ENCODE assay signal across 7 mouse cellular contexts in the genomic region with DNA sequence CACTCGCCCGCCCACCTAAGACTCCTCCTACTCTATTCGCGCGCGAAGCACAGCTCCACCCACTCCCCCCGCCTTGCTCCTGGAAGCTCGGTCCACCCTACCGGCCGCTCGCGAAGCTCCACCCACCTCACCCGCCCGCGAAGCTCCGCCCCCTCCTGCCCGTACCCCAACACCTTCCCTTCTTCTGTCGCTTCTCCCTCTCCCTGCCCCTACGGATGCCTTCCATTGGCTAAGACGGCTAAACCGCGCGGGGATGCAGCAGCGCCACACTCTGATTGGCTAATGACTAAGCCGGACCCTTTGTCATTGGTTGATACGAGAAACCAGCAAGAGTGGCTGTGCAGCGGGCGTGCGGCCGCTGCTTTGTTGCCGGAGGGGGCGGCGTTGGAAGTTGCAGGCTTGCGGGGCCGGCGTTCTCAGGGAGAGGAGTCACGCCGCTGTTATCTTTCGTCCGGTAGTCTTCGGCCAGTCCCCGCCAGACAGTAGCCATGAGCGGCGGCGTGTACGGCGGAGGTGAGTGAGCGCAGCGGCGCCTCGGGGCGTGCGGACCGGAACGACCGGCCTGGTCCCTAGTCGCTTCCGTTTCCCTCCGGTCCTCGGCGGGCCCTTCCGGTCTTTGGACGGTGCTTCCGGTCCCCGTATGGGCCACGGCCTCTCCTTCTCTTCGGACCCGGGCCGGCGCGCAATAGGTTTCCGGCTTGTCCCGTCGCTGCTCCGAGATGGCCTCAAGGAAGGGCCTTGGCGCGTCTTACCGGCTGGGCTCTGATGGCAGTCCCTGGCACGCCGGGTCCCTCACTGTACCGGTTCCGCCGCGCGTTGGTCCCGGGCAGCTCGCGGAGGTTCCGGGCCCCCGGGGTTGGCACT. TPM values are rescaled to one million over a fixed set of nuclear protein-coding genes. Genes with fewer than 3 reads are reported as not detected.
DNase-seq lines count a peak whose midpoint lies in the region; ATAC-seq and TF ChIP-seq lines count a peak whose summit lies in the region.

No protein-coding gene starts in this region.

- peaks cover 27% of the 10 kb centered on the region for H3K36me3 ChIP-seq in embryonic facial prominence, embryonic 10.5 days (replicated peaks)
- peaks cover 18% of the 10 kb centered on the region for H3K36me3 ChIP-seq in intestine, postnatal 0 days (ENCODE audit: control insufficient read depth, insufficient read depth)
- H3K36me3 ChIP-seq in midbrain, embryonic 12.5 days, result peaks cover 21% of the 10 kb centered on the region
- H3K36me3 ChIP-seq in small intestine, adult 2 months (ENCODE audit: control insufficient read depth, insufficient read depth, low read length), result peaks cover 12% of the 10 kb centered on the region

- WGBS in embryonic facial prominence, embryonic 10.5 days, result under 1% methylated on average over 90 of the region's 90 CpGs
- WGBS in intestine, postnatal 0 days, result under 1% methylated on average over 87 of the region's 90 CpGs
- under 1% methylated on average over 88 of the region's 90 CpGs for WGBS in midbrain, embryonic 12.5 days
- under 1% methylated on average over 90 of the region's 90 CpGs for WGBS in small intestine, adult 2 months

- TF ChIP-seq CTCF in intestine, postnatal 0 days (IDR thresholded peaks at IDR 0.05; ENCODE audit: low read depth), result peak; percentile 44
- 0 out of 2 replicates have a peak, but pooled peaks have one; percentile 20 for TF ChIP-seq CTCF in small intestine, adult 2 months (IDR thresholded peaks at IDR 0.05; ENCODE audit: extremely low read depth, insufficient read length, insufficient replicate concordance, low read depth, low read length)

- peaks cover 12% of the 10 kb centered on the region for H3K4me1 ChIP-seq in embryonic facial prominence, embryonic 10.5 days
- 0 out of 2 replicates have a peak, but pooled peaks cover 3% of the 10 kb centered on the region for H3K4me1 ChIP-seq in intestine, postnatal 0 days (replicated peaks; ENCODE audit: control insufficient read depth, insufficient read depth, low read length)
- peaks cover 8% of the 10 kb centered on the region for H3K4me1 ChIP-seq in midbrain, embryonic 12.5 days
- H3K4me1 ChIP-seq in small intestine, adult 2 months (ENCODE audit: control insufficient read depth, insufficient read depth, insufficient read length, low read length), result peaks cover 2% of the 10 kb centered on the region; the same call in 1 of the 2 replicates

- TF ChIP-seq POLR2A in small intestine, adult 2 months (IDR thresholded peaks at IDR 0.05; ENCODE audit: low read depth, low read length), result 0 out of 2 replicates have a peak, but pooled peaks have one; percentile 30

- peak; percentile 99 for DNase-seq in adrenal gland, postnatal 10 days
- DNase-seq in embryonic facial prominence, embryonic 10.5 days (ENCODE audit: low spot score), result peak; percentile 100
- peak; percentile 88 for DNase-seq in gonadal fat pad, adult 2 months (ENCODE audit: low read depth)
- DNase-seq in left cerebral cortex, postnatal 4 days, result peak; percentile 100

- ATAC-seq in intestine, postnatal 0 days, result peak; percentile 100
- ATAC-seq in midbrain, embryonic 12.5 days (ENCODE audit: low FRiP score, low read depth), result peak; percentile 100

- no peaks in the 10 kb centered on the region for H3K9me3 ChIP-seq in embryonic facial prominence, embryonic 10.5 days
- no peaks in the 10 kb centered on the region for H3K9me3 ChIP-seq in intestine, postnatal 0 days (ENCODE audit: control insufficient read depth)
- no peaks in the 10 kb centered on the region for H3K9me3 ChIP-seq in midbrain, embryonic 12.5 days

- peak overlapping the region; percentile 78 for H3K4me2 ChIP-seq in intestine, postnatal 0 days (replicated peaks; ENCODE audit: low read depth)
- H3K4me2 ChIP-seq in midbrain, embryonic 12.5 days (replicated peaks), result peak overlapping the region; percentile 78

- peak overlapping the region; percentile 93 for H3K9ac ChIP-seq in intestine, postnatal 0 days (ENCODE audit: low read depth, low read length)
- peak overlapping the region; percentile 92 for H3K9ac ChIP-seq in midbrain, embryonic 12.5 days (replicated peaks)

- H3K27me3 ChIP-seq in embryonic facial prominence, embryonic 10.5 days (replicated peaks; ENCODE audit: low read depth, poor library complexity, severe bottlenecking), result no peaks in the 10 kb centered on the region
- no peaks in the 10 kb centered on the region for H3K27me3 ChIP-seq in intestine, postnatal 0 days (replicated peaks; ENCODE audit: control insufficient read depth, insufficient read depth, low read length)
- no peaks in the 10 kb centered on the region for H3K27me3 ChIP-seq in midbrain, embryonic 12.5 days
- H3K27me3 ChIP-seq in small intestine, adult 2 months (ENCODE audit: control insufficient read depth, insufficient read depth, low read length), result no peaks in the 10 kb centered on the region

- H3K4me3 ChIP-seq in embryonic facial prominence, embryonic 10.5 days, result peak overlapping the region; percentile 80
- peak overlapping the region; percentile 98 for H3K4me3 ChIP-seq in intestine, postnatal 0 days (ENCODE audit: low read depth, low read length)
- peak overlapping the region; percentile 94 for H3K4me3 ChIP-seq in midbrain, embryonic 12.5 days
- peak overlapping the region; percentile 98 for H3K4me3 ChIP-seq in small intestine, adult 2 months (ENCODE audit: low read depth, low read length)

- intact Hi-C loops in left cerebral cortex, postnatal 4 days (cut with DNase I), result no loop called here

- H3K27ac ChIP-seq in embryonic facial prominence, embryonic 10.5 days (replicated peaks), result peak overlapping the region; percentile 97
- peak overlapping the region; percentile 90 for H3K27ac ChIP-seq in intestine, postnatal 0 days (ENCODE audit: low read depth, low read length)
- H3K27ac ChIP-seq in midbrain, embryonic 12.5 days (replicated peaks), result peak overlapping the region; percentile 91
- H3K27ac ChIP-seq in small intestine, adult 2 months (ENCODE audit: insufficient read depth, low read depth, low read length), result peak overlapping the region; percentile 70

RNA-seq across cellular contexts. Expression of gene Actl6a, which starts 2.5 kb away (rescaled TPM):
- total RNA-seq in adrenal gland, postnatal 10 days (2021), result 10 to 100 TPM; 44.6 to 48.1 TPM
- polyA plus RNA-seq in embryonic facial prominence, embryonic 10.5 days (2016; fragmentation: Nextera tagmentation; extraction: Ambion mirVana), result 274 and 289 TPM in 2 replicates
- polyA plus RNA-seq in gonadal fat pad, adult 2 months (2012; rRNA removed), result 24.3 and 25.5 TPM in 2 replicates
- polyA plus RNA-seq in intestine, postnatal 0 days (2015; fragmentation: Nextera tagmentation; extraction: Ambion mirVana), result 47.9 and 49.2 TPM in 2 replicates
- 10 to 100 TPM; 21.6 to 23.9 TPM for total RNA-seq in left cerebral cortex, postnatal 4 days (2021)
- 203 and 222 TPM in 2 replicates for polyA plus RNA-seq in midbrain, embryonic 12.5 days (2016; fragmentation: Nextera tagmentation; extraction: Ambion mirVana)
- polyA plus RNA-seq in small intestine, adult 2 months (2012; rRNA removed), result 5.7 and 8.7 TPM in 2 replicates

RNA-seq across cellular contexts. Expression of gene Ndufb5, which starts 28.2 kb away (rescaled TPM):
- total RNA-seq in adrenal gland, postnatal 10 days (2021), result 100 to 1,000 TPM; 513 to 597 TPM
- polyA plus RNA-seq in embryonic facial prominence, embryonic 10.5 days (2016; fragmentation: Nextera tagmentation; extraction: Ambion mirVana), result 268 and 276 TPM in 2 replicates
- polyA plus RNA-seq in gonadal fat pad, adult 2 months (2012; rRNA removed), result 165 and 175 TPM in 2 replicates
- polyA plus RNA-seq in intestine, postnatal 0 days (2015; fragmentation: Nextera tagmentation; extraction: Ambion mirVana), result 388 and 406 TPM in 2 replicates
- total RNA-seq in left cerebral cortex, postnatal 4 days (2021), result 100 to 1,000 TPM; 140 to 145 TPM
- 282 and 290 TPM in 2 replicates for polyA plus RNA-seq in midbrain, embryonic 12.5 days (2016; fragmentation: Nextera tagmentation; extraction: Ambion mirVana)
- polyA plus RNA-seq in small intestine, adult 2 months (2012; rRNA removed), result 76.1 and 141 TPM in 2 replicates

RNA-seq across cellular contexts. Expression of gene Mrpl47, which starts 28.8 kb away (rescaled TPM):
- total RNA-seq in adrenal gland, postnatal 10 days (2021), result 10 to 100 TPM; 42.7 to 49.3 TPM
- 36.7 and 37.7 TPM in 2 replicates for polyA plus RNA-seq in embryonic facial prominence, embryonic 10.5 days (2016; fragmentation: Nextera tagmentation; extraction: Ambion mirVana)
- polyA plus RNA-seq in gonadal fat pad, adult 2 months (2012; rRNA removed), result 1.5 and 3.2 TPM in 2 replicates
- 27.4 and 31.0 TPM in 2 replicates for polyA plus RNA-seq in intestine, postnatal 0 days (2015; fragmentation: Nextera tagmentation; extraction: Ambion mirVana)
- 10 to 100 TPM; 21.4 to 24.0 TPM for total RNA-seq in left cerebral cortex, postnatal 4 days (2021)
- polyA plus RNA-seq in midbrain, embryonic 12.5 days (2016; fragmentation: Nextera tagmentation; extraction: Ambion mirVana), result 34.0 and 37.0 TPM in 2 replicates
- polyA plus RNA-seq in small intestine, adult 2 months (2012; rRNA removed), result 0.44 and 0.60 TPM in 2 replicates

Comparison
In these comparisons a context has a peak if more than half of its experiments do, and no peak if none do; other contexts are left out.
1. Peak in every context shown above with its lines: DNase-seq, ATAC-seq, H3K4me3 ChIP-seq and H3K27ac ChIP-seq.